Mouse (Mus musculus): ENCODE measurements around the gene Otulin. TPM values are rescaled to one million over a fixed set of nuclear protein-coding genes. Genes with fewer than 3 reads are reported as not detected.

Gene Otulin
- 98.6 and 100 TPM in 2 replicates for polyA plus RNA-seq (2012; ENCODE audit: insufficient read depth, insufficient read length, missing spikeins)

- Histone ChIP-seq H3K4me3 (ENCODE audit: insufficient read depth, low read length) (peak within 1 kb of the TSS; percentile 92), H3K27ac (ENCODE audit: insufficient read depth, low read depth, low read length) (peak within 1 kb of the TSS; percentile 69), H3K4me1 (ENCODE audit: control insufficient read depth, insufficient read depth, low read length) (peaks cover 27% of the 10 kb centered on the region)
- no peak for TF ChIP-seq POLR2A (IDR thresholded peaks at IDR 0.05; ENCODE audit: borderline replicate concordance, low read depth, low read length)
- no peak for TF ChIP-seq CTCF (IDR thresholded peaks at IDR 0.05; ENCODE audit: low read depth, low read length)
Measured at GRCm38 (mm10) chr15:27630601-27631383, at the start of gene Otulin. Otulin (minus strand) TSS chr15:27630693.

GRCm38 (mm10) chr15:27678511-27678910 lies 48.0 kb upstream of the Otulin start:
- no peak for TF ChIP-seq POLR2A (IDR thresholded peaks at IDR 0.05; ENCODE audit: borderline replicate concordance, low read depth, low read length)
- no peak for TF ChIP-seq CTCF (IDR thresholded peaks at IDR 0.05; ENCODE audit: low read depth, low read length)
- H3K4me3 ChIP-seq (ENCODE audit: insufficient read depth, low read length): no peak overlapping the region
- H3K27ac ChIP-seq (ENCODE audit: insufficient read depth, low read depth, low read length): no peak overlapping the region

GRCm38 (mm10) chr15:27677801-27678200 lies 47.3 kb upstream of the Otulin start:
- TF ChIP-seq CTCF (IDR thresholded peaks at IDR 0.05; ENCODE audit: low read depth, low read length): no peak
- no peak for TF ChIP-seq POLR2A (IDR thresholded peaks at IDR 0.05; ENCODE audit: borderline replicate concordance, low read depth, low read length)
- H3K27ac ChIP-seq (ENCODE audit: insufficient read depth, low read depth, low read length): 0 out of 2 replicates have a peak overlapping the region, but pooled peaks have one; percentile 1
- H3K4me3 ChIP-seq (ENCODE audit: insufficient read depth, low read length): no peak overlapping the region
- peaks cover 67% of the 10 kb centered on the region for H3K4me1 ChIP-seq (ENCODE audit: control insufficient read depth, insufficient read depth, low read length)

More at GRCm38 (mm10) chr15:27678511-27678910, 48.0 kb upstream of the Otulin start:
- H3K4me1 ChIP-seq (ENCODE audit: control insufficient read depth, insufficient read depth, low read length): peaks cover 60% of the 10 kb centered on the region

- H3K27ac ChIP-seq (ENCODE audit: insufficient read depth, low read depth, low read length): peak overlapping the region; percentile 75
Measured at GRCm38 (mm10) chr15:27676211-27676610, 45.7 kb upstream of the Otulin start.

GRCm38 (mm10) chr15:27675122-27675521 lies 44.6 kb upstream of the Otulin start:
- no peak for TF ChIP-seq POLR2A (IDR thresholded peaks at IDR 0.05; ENCODE audit: borderline replicate concordance, low read depth, low read length)
- Histone ChIP-seq H3K4me1 (ENCODE audit: control insufficient read depth, insufficient read depth, low read length) (peaks cover 85% of the 10 kb centered on the region), H3K4me3 (ENCODE audit: insufficient read depth, low read length) (no peak overlapping the region), H3K27ac (ENCODE audit: insufficient read depth, low read depth, low read length) (peak overlapping the region; percentile 75)

More at GRCm38 (mm10) chr15:27676211-27676610, 45.7 kb upstream of the Otulin start:
- no peak for TF ChIP-seq POLR2A (IDR thresholded peaks at IDR 0.05; ENCODE audit: borderline replicate concordance, low read depth, low read length)
- H3K4me3 ChIP-seq (ENCODE audit: insufficient read depth, low read length): no peak overlapping the region; the same call in 1 of the 2 replicates
- peaks cover 75% of the 10 kb centered on the region for H3K4me1 ChIP-seq (ENCODE audit: control insufficient read depth, insufficient read depth, low read length)

GRCm38 (mm10) chr15:27674041-27674440 lies 43.5 kb upstream of the Otulin start:
- peaks cover 87% of the 10 kb centered on the region for H3K4me1 ChIP-seq (ENCODE audit: control insufficient read depth, insufficient read depth, low read length)
- TF ChIP-seq POLR2A (IDR thresholded peaks at IDR 0.05; ENCODE audit: borderline replicate concordance, low read depth, low read length): no peak
- TF ChIP-seq CTCF (IDR thresholded peaks at IDR 0.05; ENCODE audit: low read depth, low read length): no peak
- H3K4me3 ChIP-seq (ENCODE audit: insufficient read depth, low read length): no peak overlapping the region
- H3K27ac ChIP-seq (ENCODE audit: insufficient read depth, low read depth, low read length): no peak overlapping the region

GRCm38 (mm10) chr15:27673151-27673550 lies 42.7 kb upstream of the Otulin start:
- Histone ChIP-seq H3K4me3 (ENCODE audit: insufficient read depth, low read length) (no peak overlapping the region), H3K4me1 (ENCODE audit: control insufficient read depth, insufficient read depth, low read length) (peaks cover 90% of the 10 kb centered on the region), H3K27ac (ENCODE audit: insufficient read depth, low read depth, low read length) (peak overlapping the region; percentile 72)
- TF ChIP-seq CTCF (IDR thresholded peaks at IDR 0.05; ENCODE audit: low read depth, low read length) (no peak), POLR2A (IDR thresholded peaks at IDR 0.05; ENCODE audit: borderline replicate concordance, low read depth, low read length) (no peak)

GRCm38 (mm10) chr15:27672259-27672658 lies 41.8 kb upstream of the Otulin start:
- H3K4me1 ChIP-seq (ENCODE audit: control insufficient read depth, insufficient read depth, low read length): peaks cover 89% of the 10 kb centered on the region
- peak overlapping the region; percentile 14 for H3K27ac ChIP-seq (ENCODE audit: insufficient read depth, low read depth, low read length)

GRCm38 (mm10) chr15:27671612-27672245 lies 41.2 kb upstream of the Otulin start:
- Histone ChIP-seq H3K4me3 (ENCODE audit: insufficient read depth, low read length) (no peak overlapping the region), H3K27ac (ENCODE audit: insufficient read depth, low read depth, low read length) (peak overlapping the region; percentile 14), H3K4me1 (ENCODE audit: control insufficient read depth, insufficient read depth, low read length) (peaks cover 92% of the 10 kb centered on the region)
- TF ChIP-seq CTCF (IDR thresholded peaks at IDR 0.05; ENCODE audit: low read depth, low read length): no peak
- no peak for TF ChIP-seq POLR2A (IDR thresholded peaks at IDR 0.05; ENCODE audit: borderline replicate concordance, low read depth, low read length)

More at GRCm38 (mm10) chr15:27672259-27672658, 41.8 kb upstream of the Otulin start:
- TF ChIP-seq POLR2A (IDR thresholded peaks at IDR 0.05; ENCODE audit: borderline replicate concordance, low read depth, low read length) (no peak), CTCF (IDR thresholded peaks at IDR 0.05; ENCODE audit: low read depth, low read length) (no peak)
- no peak overlapping the region for H3K4me3 ChIP-seq (ENCODE audit: insufficient read depth, low read length)

GRCm38 (mm10) chr15:27670708-27671107 lies 40.2 kb upstream of the Otulin start:
- Histone ChIP-seq H3K4me3 (ENCODE audit: insufficient read depth, low read length) (no peak overlapping the region), H3K27ac (ENCODE audit: insufficient read depth, low read depth, low read length) (peak overlapping the region; percentile 74; the same call in 1 of the 2 replicates)

More at GRCm38 (mm10) chr15:27670708-27671107, 40.2 kb upstream of the Otulin start:
- TF ChIP-seq POLR2A (IDR thresholded peaks at IDR 0.05; ENCODE audit: borderline replicate concordance, low read depth, low read length) (no peak), CTCF (IDR thresholded peaks at IDR 0.05; ENCODE audit: low read depth, low read length) (no peak)
- H3K4me1 ChIP-seq (ENCODE audit: control insufficient read depth, insufficient read depth, low read length): peaks cover 91% of the 10 kb centered on the region
